Mouse (Mus musculus) liver, postnatal 0 days (tissue): ENCODE measurements around the gene Ddx27. TPM values are rescaled to one million over a fixed set of nuclear protein-coding genes. Genes with fewer than 3 reads are reported as not detected.

ENCODE experiments used
- ATAC-seq: fragments of 200-750 bp; cut with Nextera tagmentation; 2 replicates; pipeline ENCODE4 v1.8.0; 2017; ENCODE audit warnings: mild to moderate bottlenecking, moderate library complexity
- DNase-seq: peaks from one replicate; pipeline ENCODE4 v3.0.0-alpha.2; 2016
- H3K27ac ChIP-seq: fragments of 300-500 bp; sonication (generic); 2 replicates; pipeline ENCODE4 v1.5.1; 2014; ENCODE audit warnings: antibody characterized with exemption, moderate library complexity, mild to moderate bottlenecking, low read depth
- H3K27me3 ChIP-seq: fragments of 300-500 bp; sonication (generic); 2 replicates; pipeline ENCODE4 v1.6.1; 2014; ENCODE audit warnings: low read length, control low read depth, mixed read lengths; ENCODE audit not compliant: insufficient read depth
- H3K36me3 ChIP-seq: fragments of 300-500 bp; sonication (generic); replicated peaks from 2 replicates; pipeline ENCODE4 v1.6.1; 2014; ENCODE audit warnings: mild to moderate bottlenecking, control low read depth, low read length, moderate library complexity, mixed read lengths; ENCODE audit not compliant: insufficient read depth
- H3K4me1 ChIP-seq: fragments of 300-500 bp; sonication (generic); 2 replicates; pipeline ENCODE4 v1.6.1; 2014; ENCODE audit warnings: antibody characterized with exemption, mild to moderate bottlenecking, control low read depth; ENCODE audit not compliant: insufficient read depth
- H3K4me2 ChIP-seq: fragments of 300-500 bp; sonication (generic); 2 replicates; pipeline ENCODE4 v1.6.1; 2014; ENCODE audit warnings: low read depth, mild to moderate bottlenecking, low read length, moderate library complexity, mixed read lengths
- H3K4me3 ChIP-seq: fragments of 300-500 bp; sonication (generic); 2 replicates; pipeline ENCODE4 v1.5.1; 2014; ENCODE audit warnings: low read depth, low read length
- H3K9ac ChIP-seq: fragments of 300-500 bp; sonication (generic); replicated peaks from 2 replicates; pipeline ENCODE4 v1.6.1; 2014; ENCODE audit warnings: mild to moderate bottlenecking, moderate library complexity
- H3K9me3 ChIP-seq: fragments of 300-500 bp; sonication (generic); 2 replicates; pipeline ENCODE4 v1.6.1; 2016; ENCODE audit warnings: mild to moderate bottlenecking, control low read depth, low read length, mixed read lengths
- CTCF ChIP-seq: sonication (generic); IDR thresholded peaks from 2 replicates; pipeline ENCODE4 v1.5.1; 2016; ENCODE audit warnings: antibody characterized with exemption, low read depth
- EP300 ChIP-seq: IDR thresholded peaks from 2 replicates; pipeline ENCODE4 v1.6.1; 2016; ENCODE audit warnings: antibody characterized with exemption, low read depth, mild to moderate bottlenecking
- WGBS: fragments of 180-500 bp; shearing (Covaris S2); extraction: QIAGEN DNeasy Blood & Tissue Kit; methylation state at CpG from one replicate; pipeline ENCODE4 v1.1.7; 2014; ENCODE audit not compliant: insufficient replicate concordance; 5-methylcytosine and 5-hydroxymethylcytosine counted together
- polyA plus RNA-seq: library from polyadenylated mRNA; unstranded; fragments of >200 nt; fragmentation: Nextera tagmentation; extraction: Ambion mirVana; gene quantifications from 2 replicates; pipeline ENCODE4 v1.2.1, GENCODE M21; 2015

The Ddx27 gene
- polyA plus RNA-seq, 1 experiment from 2014 or later, result 21.9 TPM

- no peaks in the 10 kb centered on the region for H3K27me3 ChIP-seq
- H3K4me1 ChIP-seq, result no peaks in the 10 kb centered on the region
- no peaks in the 10 kb centered on the region for H3K36me3 ChIP-seq
- DNase-seq (no peak), ATAC-seq (no peak)
- no peak overlapping the region for H3K9ac ChIP-seq
- H3K4me3 ChIP-seq, result no peak overlapping the region
- no peak overlapping the region for H3K4me2 ChIP-seq
- H3K27ac ChIP-seq, result no peak overlapping the region
- TF ChIP-seq EP300, result no peak
- TF ChIP-seq CTCF, result no peak
- no peaks in the 10 kb centered on the region for H3K9me3 ChIP-seq
- WGBS, result 23% methylated on average over 7 of the region's 7 CpGs
Observed at GRCm38 (mm10) chr2:167078486-167078885, 63.5 kb downstream of the Ddx27 start.

DNA sequence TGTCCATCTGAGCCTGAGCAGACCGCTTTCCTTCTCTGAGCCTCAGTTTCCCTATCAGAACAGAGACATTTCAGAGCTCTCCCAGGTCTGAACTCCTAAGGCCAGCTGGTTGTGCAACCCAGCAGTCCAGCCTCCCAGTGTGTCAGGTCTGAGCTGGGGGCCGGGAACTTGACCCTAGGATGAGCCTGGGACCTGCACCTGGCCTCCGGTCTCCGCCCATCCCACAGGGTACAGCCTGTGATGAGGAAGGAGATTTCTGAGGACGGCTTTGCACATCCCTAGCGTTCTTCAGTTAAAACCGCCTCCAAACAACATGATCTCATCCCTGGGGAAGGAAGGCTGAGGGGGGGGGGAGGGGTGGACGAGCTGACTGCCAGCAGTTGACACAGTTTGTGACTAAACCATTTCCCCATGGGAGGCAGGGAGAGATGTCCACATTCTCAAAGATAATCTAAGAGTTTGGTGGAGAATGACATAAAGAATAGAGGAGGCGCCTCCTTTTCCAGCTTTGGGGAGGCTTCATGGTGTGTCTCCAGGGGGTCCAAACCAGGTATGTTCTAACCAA lies 64.0 kb downstream of the Ddx27 start:
- 49% methylated on average over 9 of the region's 9 CpGs for WGBS

DNA sequence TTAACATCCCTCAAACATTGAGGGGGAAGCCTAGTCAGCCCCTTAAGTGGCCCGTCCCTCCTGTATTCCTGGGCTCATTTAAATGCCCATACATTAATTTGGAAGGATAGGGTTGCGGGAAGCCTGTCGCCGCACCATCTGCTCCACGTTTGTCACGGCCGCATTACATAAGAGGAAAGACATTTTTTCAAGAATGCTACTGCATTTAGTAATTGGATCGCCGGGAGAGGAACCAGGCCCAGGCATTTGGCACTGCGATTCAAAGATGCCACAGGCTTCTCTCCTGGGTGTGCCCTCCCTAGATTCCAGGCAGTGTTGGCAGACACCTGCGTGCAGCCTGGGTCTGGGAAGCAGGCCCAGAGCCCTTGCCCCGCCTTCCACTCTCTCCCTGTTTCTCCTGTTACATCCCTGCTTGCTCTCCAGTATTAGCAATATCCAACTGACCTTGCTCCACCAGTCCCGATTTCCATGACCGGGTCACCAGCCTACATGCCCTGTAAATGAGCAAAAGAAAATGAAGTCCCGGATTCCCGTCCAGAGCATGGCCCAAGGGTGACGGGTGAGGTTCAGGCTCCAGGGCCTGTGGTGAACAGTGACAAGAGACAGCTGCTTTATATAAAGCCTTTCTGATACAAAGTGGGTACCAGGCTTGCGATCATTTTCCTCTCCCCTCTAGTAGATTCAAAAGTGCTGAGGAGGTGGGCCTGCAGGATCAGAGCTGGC lies 64.7 kb downstream of the Ddx27 start:
- no peak overlapping the region for H3K4me2 ChIP-seq
- no peak for ATAC-seq
- no peak for DNase-seq
- no peak overlapping the region for H3K4me3 ChIP-seq
- TF ChIP-seq EP300 (no peak), CTCF (no peak)
- 80% methylated on average over 18 of the region's 18 CpGs for WGBS
- no peak overlapping the region for H3K27ac ChIP-seq
- no peaks in the 10 kb centered on the region for H3K36me3 ChIP-seq
- H3K9me3 ChIP-seq, result no peaks in the 10 kb centered on the region
- H3K27me3 ChIP-seq, result no peaks in the 10 kb centered on the region
- H3K4me1 ChIP-seq, result no peaks in the 10 kb centered on the region
- no peak overlapping the region for H3K9ac ChIP-seq

More for the DNA sequence above, 64.0 kb downstream of the Ddx27 start:
- no peak for TF ChIP-seq CTCF
- no peak for TF ChIP-seq EP300
- Histone ChIP-seq H3K27me3 (no peaks in the 10 kb centered on the region), H3K36me3 (no peaks in the 10 kb centered on the region), H3K4me3 (no peak overlapping the region), H3K9me3 (no peaks in the 10 kb centered on the region), H3K9ac (no peak overlapping the region), H3K27ac (no peak overlapping the region), H3K4me1 (no peaks in the 10 kb centered on the region), H3K4me2 (no peak overlapping the region)
- ATAC-seq, result peak; percentile 21; the same call in 1 of the 2 replicates
- DNase-seq, result no peak

DNA sequence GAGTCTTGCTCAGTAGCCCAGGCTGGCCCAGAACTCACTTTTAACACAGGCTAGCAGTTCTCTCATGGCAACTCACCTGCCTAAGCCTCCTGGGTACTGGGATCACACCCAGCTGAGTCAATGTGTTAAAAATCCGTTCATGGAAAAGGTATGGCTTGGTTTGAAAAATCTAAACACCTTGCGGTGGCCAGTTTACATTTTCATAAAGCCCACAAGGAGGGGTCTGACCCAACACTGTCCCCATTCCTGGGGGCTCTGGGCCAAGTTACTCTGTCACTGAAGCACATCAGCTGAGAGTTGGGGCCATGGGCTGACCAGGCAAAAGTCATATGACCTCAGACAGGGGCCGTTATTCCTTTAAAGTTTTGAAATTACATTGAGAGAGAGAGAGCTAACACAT lies 65.4 kb downstream of the Ddx27 start:
- Histone ChIP-seq H3K9me3 (no peaks in the 10 kb centered on the region), H3K36me3 (no peaks in the 10 kb centered on the region), H3K4me1 (no peaks in the 10 kb centered on the region), H3K27ac (no peak overlapping the region), H3K27me3 (no peaks in the 10 kb centered on the region), H3K4me3 (no peak overlapping the region), H3K9ac (no peak overlapping the region), H3K4me2 (no peak overlapping the region)
- WGBS, result 81% methylated on average over 3 of the region's 3 CpGs
- DNase-seq, result no peak
- no peak for ATAC-seq
- TF ChIP-seq EP300 (no peak), CTCF (no peak)

DNA sequence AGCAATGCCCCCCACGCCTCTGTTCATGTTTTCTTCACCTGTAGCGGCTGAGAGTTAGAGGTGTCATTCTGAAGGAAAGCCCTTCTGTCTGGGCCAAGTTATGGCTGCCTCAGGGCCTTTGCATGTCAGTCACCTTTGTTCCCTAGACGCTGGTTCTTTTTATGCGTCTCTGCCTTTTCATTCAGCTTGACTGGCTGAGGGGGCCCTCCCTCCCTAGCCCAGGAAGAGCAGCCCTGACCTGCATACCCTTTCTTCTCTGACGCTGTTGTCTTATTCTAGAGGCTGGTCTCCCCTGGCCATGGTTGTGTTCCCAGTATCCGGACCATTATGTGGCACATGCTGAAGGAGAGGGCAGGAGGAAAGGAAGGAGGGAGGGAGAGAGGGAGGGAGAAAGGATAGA lies 66.1 kb downstream of the Ddx27 start:
- Histone ChIP-seq H3K27me3 (no peaks in the 10 kb centered on the region), H3K4me2 (no peak overlapping the region), H3K4me3 (no peak overlapping the region), H3K36me3 (no peaks in the 10 kb centered on the region), H3K9ac (no peak overlapping the region), H3K9me3 (no peaks in the 10 kb centered on the region), H3K27ac (no peak overlapping the region), H3K4me1 (no peaks in the 10 kb centered on the region)
- 54% methylated on average over 6 of the region's 6 CpGs for WGBS
- no peak for TF ChIP-seq EP300
- TF ChIP-seq CTCF, result no peak
- ATAC-seq (no peak), DNase-seq (no peak)

GRCm38 (mm10) chr2:167081639-167082038 lies 66.6 kb downstream of the Ddx27 start:
- Histone ChIP-seq H3K4me3 (no peak overlapping the region), H3K4me1 (no peaks in the 10 kb centered on the region), H3K9ac (no peak overlapping the region), H3K27ac (no peak overlapping the region), H3K4me2 (no peak overlapping the region), H3K9me3 (no peaks in the 10 kb centered on the region), H3K27me3 (no peaks in the 10 kb centered on the region), H3K36me3 (no peaks in the 10 kb centered on the region)
- ATAC-seq (peak; percentile 49; the same call in 1 of the 2 replicates), DNase-seq (peak; percentile 40)
- TF ChIP-seq EP300, result no peak
- no peak for TF ChIP-seq CTCF
- WGBS, result 20% methylated on average over 4 of the region's 4 CpGs

Other genes starting within 250 kb of the Ddx27 start
- gene Trp53rkb, start 222.7 kb upstream of the Ddx27 start, polyA plus RNA-seq, result 3.0 and 3.1 TPM in 2 replicates
- 2.5 and 2.7 TPM in 2 replicates for gene Arfgef2, start 209.6 kb upstream of the Ddx27 start, polyA plus RNA-seq
- 19.0 and 23.3 TPM in 2 replicates for gene Cse1l, start 109.2 kb upstream of the Ddx27 start, polyA plus RNA-seq
- 28.6 and 31.5 TPM in 2 replicates for gene Stau1, start 18.9 kb upstream of the Ddx27 start, polyA plus RNA-seq
- 5.8 and 6.3 TPM in 2 replicates for gene Znfx1, start 47.8 kb downstream of the Ddx27 start, polyA plus RNA-seq
- 0.11 and 0.21 TPM in 2 replicates for gene Kcnb1, start 175.0 kb downstream of the Ddx27 start, polyA plus RNA-seq
- 1.1 and 1.8 TPM in 2 replicates for gene Ptgis, start 225.4 kb downstream of the Ddx27 start, polyA plus RNA-seq